Mouse (Mus musculus) midbrain, postnatal 0 days (tissue): ENCODE measurements around the gene 9930021J03Rik. TPM values are rescaled to one million over a fixed set of nuclear protein-coding genes. Genes with fewer than 3 reads are reported as not detected.

Experiments used
- ATAC-seq: fragments of 200-750 bp; cut with Nextera tagmentation; 2 replicates; pipeline ENCODE4 v1.8.0; 2017; ENCODE audit warnings: moderate number of reproducible peaks, mild to moderate bottlenecking, moderate TSS enrichment, moderate library complexity; ENCODE audit not compliant: low FRiP score
- DNase-seq: peaks from one replicate; pipeline ENCODE4 v3.0.0-alpha.2; 2015; ENCODE audit warnings: low spot score
- H3K27ac ChIP-seq: fragments of 300-500 bp; sonication (generic); 2 replicates; pipeline ENCODE4 v1.5.1; 2014; ENCODE audit warnings: low read depth, mild to moderate bottlenecking, low read length, mixed read lengths
- H3K27me3 ChIP-seq: fragments of 300-500 bp; sonication (generic); 2 replicates; pipeline ENCODE4 v1.6.1; 2014; ENCODE audit warnings: low read length, control low read depth, mixed read lengths; ENCODE audit not compliant: insufficient read depth
- H3K36me3 ChIP-seq: fragments of 300-500 bp; sonication (generic); 2 replicates; pipeline ENCODE4 v1.6.1; 2014; ENCODE audit warnings: low read length, control low read depth, mixed read lengths; ENCODE audit not compliant: insufficient read depth
- H3K4me1 ChIP-seq: fragments of 300-500 bp; sonication (generic); 2 replicates; pipeline ENCODE4 v1.6.1; 2014; ENCODE audit warnings: mild to moderate bottlenecking, control low read depth, antibody characterized with exemption, low read length, mixed read lengths; ENCODE audit not compliant: insufficient read depth
- H3K4me2 ChIP-seq: fragments of 300-500 bp; sonication (generic); 2 replicates; pipeline ENCODE4 v1.6.1; 2014; ENCODE audit warnings: low read depth, mild to moderate bottlenecking, low read length, mixed read lengths; ENCODE audit not compliant: poor library complexity, severe bottlenecking
- H3K4me3 ChIP-seq: fragments of 300-500 bp; sonication (generic); 2 replicates; pipeline ENCODE4 v1.5.1; 2014; ENCODE audit warnings: low read depth, mild to moderate bottlenecking, low read length, moderate library complexity
- H3K9ac ChIP-seq: fragments of 300-500 bp; sonication (generic); replicated peaks from 2 replicates; pipeline ENCODE4 v1.6.1; 2014; ENCODE audit warnings: mild to moderate bottlenecking, low read length, moderate library complexity, mixed read lengths; ENCODE audit not compliant: poor library complexity, severe bottlenecking
- H3K9me3 ChIP-seq: fragments of 300-500 bp; sonication (generic); 2 replicates; pipeline ENCODE4 v1.6.1; 2016; ENCODE audit warnings: low read length, control low read depth
- CTCF ChIP-seq: IDR thresholded peaks from 2 replicates; pipeline ENCODE4 v1.5.1; 2016; ENCODE audit warnings: antibody characterized with exemption, mild to moderate bottlenecking
- WGBS: fragments of 180-500 bp; shearing (Covaris S2); extraction: QIAGEN DNeasy Blood & Tissue Kit; methylation state at CpG from one replicate; pipeline ENCODE4 v1.1.7; 2014; 5-methylcytosine and 5-hydroxymethylcytosine counted together
- polyA plus RNA-seq: library from polyadenylated mRNA; unstranded; fragments of >200 nt; fragmentation: Nextera tagmentation; extraction: Ambion mirVana; gene quantifications from 2 replicates; pipeline ENCODE4 v1.2.1, GENCODE M21; 2015
- total RNA-seq: library from RNA; depleted of rRNA; stranded (reverse); fragments of >200 nt; gene quantifications from 2 replicates; pipeline ENCODE4 v1.2.3, GENCODE M21; 2014

9930021J03Rik gene
- total and polyA plus RNA-seq, 2 experiments from 2014 or later = 6.3 to 27.0 TPM

GRCm38 (mm10) chr19:29672660-29673059, 133.1 kb downstream of the 9930021J03Rik start:
- no peaks in the 10 kb centered on the region for H3K4me1 ChIP-seq
- ATAC-seq (no peak), DNase-seq (no peak)
- no peaks in the 10 kb centered on the region for H3K27me3 ChIP-seq
- H3K9me3 ChIP-seq = no peaks in the 10 kb centered on the region
- H3K4me3 ChIP-seq = no peak overlapping the region
- TF ChIP-seq CTCF = no peak
- no peak overlapping the region for H3K9ac ChIP-seq
- H3K36me3 ChIP-seq = no peaks in the 10 kb centered on the region
- no peak overlapping the region for H3K27ac ChIP-seq
- no peak overlapping the region for H3K4me2 ChIP-seq
- WGBS = 95% methylated on average over 13 of the region's 13 CpGs

- Histone ChIP-seq H3K27me3 (no peaks in the 10 kb centered on the region), H3K36me3 (no peaks in the 10 kb centered on the region), H3K27ac (no peak overlapping the region), H3K9me3 (no peaks in the 10 kb centered on the region), H3K4me1 (no peaks in the 10 kb centered on the region), H3K4me2 (no peak overlapping the region), H3K9ac (no peak overlapping the region), H3K4me3 (no peak overlapping the region)
- TF ChIP-seq CTCF = no peak
- DNase-seq = no peak
- WGBS = 85% methylated on average over 2 of the region's 2 CpGs
- ATAC-seq = no peak
These were observed 134.6 kb downstream of the 9930021J03Rik start for GRCm38 (mm10) chr19:29671160-29671559.

GRCm38 (mm10) chr19:29670247-29670646, 135.5 kb downstream of the 9930021J03Rik start:
- Histone ChIP-seq H3K9me3 (no peaks in the 10 kb centered on the region), H3K4me3 (no peak overlapping the region), H3K27ac (no peak overlapping the region), H3K27me3 (no peaks in the 10 kb centered on the region), H3K4me1 (no peaks in the 10 kb centered on the region), H3K9ac (no peak overlapping the region), H3K4me2 (no peak overlapping the region), H3K36me3 (no peaks in the 10 kb centered on the region)
- 88% methylated on average over 6 of the region's 6 CpGs for WGBS
- no peak for DNase-seq
- TF ChIP-seq CTCF = no peak
- ATAC-seq = no peak

GRCm38 (mm10) chr19:29668135-29668534, 137.7 kb downstream of the 9930021J03Rik start:
- Histone ChIP-seq H3K4me2 (no peak overlapping the region), H3K4me3 (no peak overlapping the region), H3K4me1 (no peaks in the 10 kb centered on the region), H3K27me3 (no peaks in the 10 kb centered on the region), H3K9me3 (no peaks in the 10 kb centered on the region), H3K36me3 (no peaks in the 10 kb centered on the region), H3K9ac (no peak overlapping the region), H3K27ac (no peak overlapping the region)
- DNase-seq (no peak), ATAC-seq (no peak)
- WGBS = 94% methylated on average over 7 of the region's 7 CpGs
- TF ChIP-seq CTCF = no peak

DNA sequence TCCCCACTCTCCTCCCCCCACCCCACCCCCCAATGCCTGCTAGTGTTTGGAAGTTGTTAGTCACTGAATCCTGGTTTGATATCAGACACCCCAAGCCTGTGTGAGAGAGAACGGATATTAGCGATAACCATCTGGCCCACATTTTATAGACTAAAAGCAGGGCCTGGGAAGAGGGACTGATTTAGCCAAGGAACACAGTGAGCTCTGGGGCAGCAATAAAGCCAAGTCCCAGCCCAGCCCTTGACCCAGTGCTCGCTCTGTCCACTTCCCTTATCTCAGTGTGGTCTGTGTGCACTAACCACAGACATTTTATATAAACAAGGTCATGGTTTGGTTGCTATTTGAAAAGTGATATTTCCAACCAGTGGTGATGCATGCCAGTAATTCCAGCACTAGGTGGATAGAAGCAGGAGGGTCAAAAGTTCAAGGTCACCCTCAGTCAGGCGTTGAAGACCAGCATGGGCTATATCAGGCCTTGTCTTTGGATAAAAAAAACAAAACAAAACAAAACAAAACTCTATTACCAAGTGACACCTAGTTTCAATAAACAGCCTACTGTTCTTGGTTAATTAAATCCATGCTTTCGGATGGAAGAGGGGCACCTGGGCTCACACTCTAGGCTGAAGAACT, 138.7 kb downstream of the 9930021J03Rik start:
- H3K4me1 ChIP-seq = no peaks in the 10 kb centered on the region
- no peak overlapping the region for H3K4me3 ChIP-seq
- H3K27me3 ChIP-seq = no peaks in the 10 kb centered on the region
- H3K9ac ChIP-seq = no peak overlapping the region
- WGBS = 86% methylated on average over 5 of the region's 5 CpGs
- no peak for ATAC-seq
- no peak overlapping the region for H3K4me2 ChIP-seq
- no peak for DNase-seq
- H3K27ac ChIP-seq = no peak overlapping the region
- H3K36me3 ChIP-seq = no peaks in the 10 kb centered on the region
- H3K9me3 ChIP-seq = no peaks in the 10 kb centered on the region
- TF ChIP-seq CTCF = no peak

DNA sequence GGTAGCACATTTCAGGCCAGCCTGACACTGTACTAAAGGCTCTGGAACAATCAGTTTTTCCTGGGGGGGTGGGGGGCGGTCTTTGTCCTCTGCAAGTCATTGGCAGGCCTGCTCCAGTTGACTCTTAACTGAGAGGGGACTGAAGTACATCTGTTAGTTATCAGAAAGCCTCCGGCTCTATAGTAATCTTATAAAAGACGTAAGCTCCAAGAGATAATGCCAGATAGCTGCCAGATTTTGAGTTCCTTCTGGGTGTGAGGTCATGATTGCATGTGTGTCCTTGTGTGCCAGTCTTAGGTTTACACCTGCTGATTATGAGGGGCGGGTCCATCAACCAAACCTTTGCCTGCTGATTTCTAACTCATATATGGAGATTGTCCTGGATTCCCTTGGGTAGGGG, 139.6 kb downstream of the 9930021J03Rik start:
- H3K36me3 ChIP-seq = no peaks in the 10 kb centered on the region
- no peaks in the 10 kb centered on the region for H3K4me1 ChIP-seq
- no peak overlapping the region for H3K9ac ChIP-seq
- 81% methylated on average over 4 of the region's 4 CpGs for WGBS
- no peaks in the 10 kb centered on the region for H3K9me3 ChIP-seq
- DNase-seq = no peak
- H3K27me3 ChIP-seq = no peaks in the 10 kb centered on the region
- no peak for TF ChIP-seq CTCF
- H3K4me2 ChIP-seq = no peak overlapping the region
- H3K27ac ChIP-seq = no peak overlapping the region
- ATAC-seq = no peak
- H3K4me3 ChIP-seq = no peak overlapping the region
